Mouse (Mus musculus) myocyte (in vitro differentiated cells): ENCODE data around the gene Shisa6.

Experiments
- MYOG ChIP-seq, 3 experiments: IDR thresholded peaks; one replicate each; pipeline ENCODE4 v1.6.1; 2011; ENCODE audit warnings: control low read depth in 2 of 3, low read depth in 2 of 3, mild to moderate bottlenecking in 2 of 3; ENCODE audit not compliant: insufficient read length in 2 of 3, control insufficient read depth in 1 of 3, insufficient read depth in 1 of 3
- USF1 ChIP-seq: IDR thresholded peaks from one replicate; pipeline ENCODE4 v1.6.1; 2011; ENCODE audit warnings: low read depth, mild to moderate bottlenecking, control low read depth, moderate library complexity

- TF ChIP-seq USF1 (no peak), MYOG (IDR thresholded peaks at IDR 0.05; ENCODE audit: control insufficient read depth in 1 of 3, insufficient read depth in 1 of 3, insufficient read length in 2 of 3, low read depth in 2 of 3) (no peak)
Observed at GRCm38 (mm10) chr11:66494391-66494790, 31.4 kb downstream of the Shisa6 start.
